Mouse (Mus musculus): ENCODE measurements around the gene Tex52. TPM values are rescaled to one million over a fixed set of nuclear protein-coding genes. Genes with fewer than 3 reads are reported as not detected.
A peak's percentile ranks its signal among the peaks of the same experiment; 100 is the strongest.
"Not testable (repeated sequence)": the region's sequence is repeated elsewhere in the genome, so short reads cannot be mapped to it uniquely, and the experiment has no call there.

The Tex52 gene
- total RNA-seq, 1 experiment from 2014 or later = not detected

DNA sequence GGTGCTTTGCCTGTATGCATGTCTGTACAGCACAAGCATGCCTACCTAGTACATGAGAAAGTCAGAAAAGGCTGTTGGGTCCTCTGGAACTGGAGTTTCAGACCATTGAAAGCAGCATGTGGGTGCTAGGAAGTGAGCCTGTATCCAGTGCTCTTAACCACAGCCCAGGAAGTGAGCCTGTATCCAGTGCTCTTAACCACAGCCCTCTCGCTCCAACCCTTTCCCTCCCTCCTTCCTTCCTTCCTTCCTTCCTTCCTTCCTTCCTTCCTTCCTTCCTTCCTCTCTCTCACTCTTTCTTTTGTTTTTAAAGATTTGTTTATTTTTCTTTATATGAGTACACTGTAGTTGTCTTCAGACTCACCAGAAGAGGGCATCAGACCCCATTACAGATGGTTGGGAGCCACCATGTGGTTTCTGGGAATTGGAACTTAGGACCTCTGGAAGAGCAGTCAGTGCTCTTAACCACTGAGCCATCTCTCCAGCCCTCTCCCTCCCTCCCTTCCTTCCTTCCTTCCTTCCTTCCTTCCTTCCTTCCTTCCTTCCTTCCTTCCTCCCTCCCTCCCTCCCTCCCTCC, 5.4 kb downstream of the Tex52 start:
- not testable (repeated sequence) for DNase-seq

DNA sequence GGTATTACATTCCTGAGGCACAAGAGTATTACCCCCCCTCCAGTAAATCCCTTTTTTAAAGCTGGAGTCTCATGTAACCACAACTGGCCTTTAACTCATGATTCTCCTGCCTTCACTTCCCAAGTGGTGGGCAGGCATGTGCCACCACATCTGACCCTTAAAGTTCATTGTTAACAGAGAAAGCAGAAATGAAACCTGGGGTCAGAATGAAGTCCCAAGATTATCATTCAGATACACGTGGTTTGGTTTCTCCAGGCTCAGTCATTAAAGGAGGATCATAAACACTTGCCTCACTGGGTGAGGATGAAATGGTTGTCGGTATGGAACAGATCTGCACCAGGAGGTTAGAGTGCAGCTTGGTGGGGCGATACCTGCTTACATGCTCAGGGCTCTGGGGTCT, 6.0 kb downstream of the Tex52 start:
- no peak for DNase-seq

DNA sequence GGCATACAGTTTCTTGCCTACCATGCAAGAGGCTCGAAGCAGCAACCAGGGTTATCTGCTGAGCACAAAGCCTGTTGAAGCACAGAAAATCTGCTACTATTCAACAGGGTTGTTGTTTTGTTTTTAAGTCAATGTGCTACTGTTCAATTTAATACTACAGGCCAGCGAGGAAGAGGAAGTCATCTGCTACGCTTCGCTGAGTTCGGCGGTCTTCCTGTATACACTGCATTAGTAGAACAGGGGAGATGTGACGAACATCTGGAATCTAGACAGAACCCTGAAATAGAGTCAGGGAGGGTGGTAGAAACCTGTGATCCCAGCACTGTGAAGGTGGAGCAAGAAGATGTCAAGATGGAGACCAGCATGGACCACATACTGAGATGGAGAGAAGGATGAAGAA, 8.5 kb downstream of the Tex52 start:
- no peak for DNase-seq

DNA sequence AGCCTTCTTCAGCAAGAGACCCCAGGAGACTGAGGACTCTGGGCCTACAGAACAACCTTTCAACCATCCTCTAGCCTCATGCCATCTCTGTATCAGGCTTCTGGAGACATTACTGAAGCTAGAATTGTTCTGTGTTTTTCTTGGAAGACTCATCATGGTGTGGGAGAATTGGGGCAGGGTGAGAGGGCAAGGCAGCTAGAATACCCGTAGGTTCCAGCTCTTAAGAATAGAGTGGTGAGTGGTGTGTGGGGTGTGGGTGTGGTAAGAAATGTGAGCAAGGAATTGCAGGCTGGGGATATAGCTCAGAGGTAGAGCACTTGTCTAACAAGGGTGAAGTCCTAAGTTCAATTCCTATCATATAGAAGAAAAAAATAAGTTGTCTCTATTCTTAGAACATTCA, 9.8 kb downstream of the Tex52 start:
- DNase-seq = no peak

DNA sequence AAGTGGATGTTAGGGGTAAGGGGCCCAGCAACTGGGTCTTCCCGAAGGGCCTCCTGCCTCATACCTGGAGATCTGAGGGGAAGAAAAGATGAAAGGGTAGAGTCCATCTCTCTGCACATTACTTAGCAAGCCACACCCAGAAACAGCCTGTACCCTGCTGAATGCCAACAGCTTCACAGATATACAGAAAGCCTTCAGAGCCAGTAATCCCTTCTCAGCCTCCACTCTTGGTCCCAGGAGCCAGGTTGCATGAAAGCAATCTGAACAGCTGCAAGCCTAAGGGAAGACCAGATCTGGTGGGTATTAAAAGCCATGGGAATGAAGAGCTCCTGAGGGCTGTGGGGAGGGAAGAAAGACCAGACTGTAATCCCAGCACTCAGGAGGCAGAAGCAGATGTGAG, 13.9 kb downstream of the Tex52 start:
- no peak for DNase-seq

DNA sequence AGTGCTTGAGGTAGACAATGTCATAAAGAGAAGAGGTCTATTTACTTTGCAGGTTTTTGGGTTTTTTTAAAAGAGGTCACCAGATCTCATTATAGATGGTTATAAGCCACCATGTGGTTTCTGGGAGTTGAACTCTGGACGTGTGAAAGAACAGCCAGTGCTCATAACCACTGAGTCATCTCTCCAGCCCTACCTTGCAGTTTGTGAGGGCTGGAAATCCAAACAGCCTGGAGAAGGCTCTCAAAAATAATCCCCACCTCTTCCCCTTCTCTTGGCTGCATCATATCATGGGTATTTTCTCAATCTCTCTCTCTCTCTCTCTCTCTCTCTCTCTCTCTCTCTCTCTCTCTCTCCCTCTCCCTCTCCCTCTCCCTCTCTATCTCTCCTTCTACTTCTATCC, 15.4 kb downstream of the Tex52 start:
- no peak for DNase-seq

DNA sequence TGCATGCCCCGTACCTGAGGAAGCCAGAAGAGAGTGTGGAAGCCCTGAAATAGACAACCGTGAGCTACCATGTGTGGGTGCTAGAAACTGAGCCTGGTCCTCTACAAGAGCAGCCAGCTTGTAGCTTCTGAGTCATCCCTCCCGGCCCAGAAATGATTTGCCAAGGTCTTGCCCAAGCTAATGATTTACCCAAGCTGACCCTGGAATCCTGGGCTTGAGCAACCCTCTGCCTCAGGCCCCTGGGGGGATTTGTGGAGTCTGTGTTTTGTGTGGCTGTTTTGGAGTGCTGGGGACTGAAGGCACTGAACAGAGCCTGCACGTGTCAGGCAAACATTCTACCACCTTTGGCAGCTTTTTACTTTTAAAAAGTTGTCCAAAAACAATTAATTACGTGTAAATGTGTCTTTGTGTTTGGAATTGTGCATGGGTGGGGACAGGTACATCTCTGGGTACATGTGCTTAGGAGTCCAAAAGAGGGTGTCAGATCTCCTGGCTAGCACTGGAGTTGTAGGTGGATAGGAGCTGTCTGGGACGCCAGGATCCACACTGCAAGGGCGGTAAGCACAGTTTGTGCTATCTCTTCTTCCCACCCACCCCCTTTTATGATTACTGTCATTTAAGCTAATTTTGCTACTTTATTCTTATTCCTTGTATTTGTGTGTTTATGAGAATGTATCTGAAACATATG, 22.5 kb downstream of the Tex52 start:
- DNase-seq = peak; percentile 86

DNA sequence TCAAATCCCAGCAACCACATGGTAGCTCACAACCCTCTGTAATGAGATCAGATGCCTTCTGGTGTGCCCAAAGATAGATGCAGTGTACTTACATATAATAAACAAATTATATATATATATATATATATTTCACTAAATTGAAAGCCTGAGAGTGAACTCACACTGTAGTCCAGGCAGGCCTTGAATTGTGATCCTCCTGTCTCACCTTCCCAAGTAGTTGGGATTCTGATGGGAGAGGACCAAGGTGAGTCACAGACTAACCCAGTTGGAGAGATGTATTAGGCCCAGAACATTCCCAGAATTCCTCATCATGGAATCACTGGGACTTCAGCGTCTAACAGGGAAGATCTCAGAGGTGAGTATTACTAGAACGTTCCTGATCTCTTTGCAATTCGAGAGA, 23.7 kb downstream of the Tex52 start, which contains the start of gene Nrip2:
Nrip2 (plus strand) TSS at position 301 of the 400 bp plus-strand sequence.
- DNase-seq = no peak

DNA sequence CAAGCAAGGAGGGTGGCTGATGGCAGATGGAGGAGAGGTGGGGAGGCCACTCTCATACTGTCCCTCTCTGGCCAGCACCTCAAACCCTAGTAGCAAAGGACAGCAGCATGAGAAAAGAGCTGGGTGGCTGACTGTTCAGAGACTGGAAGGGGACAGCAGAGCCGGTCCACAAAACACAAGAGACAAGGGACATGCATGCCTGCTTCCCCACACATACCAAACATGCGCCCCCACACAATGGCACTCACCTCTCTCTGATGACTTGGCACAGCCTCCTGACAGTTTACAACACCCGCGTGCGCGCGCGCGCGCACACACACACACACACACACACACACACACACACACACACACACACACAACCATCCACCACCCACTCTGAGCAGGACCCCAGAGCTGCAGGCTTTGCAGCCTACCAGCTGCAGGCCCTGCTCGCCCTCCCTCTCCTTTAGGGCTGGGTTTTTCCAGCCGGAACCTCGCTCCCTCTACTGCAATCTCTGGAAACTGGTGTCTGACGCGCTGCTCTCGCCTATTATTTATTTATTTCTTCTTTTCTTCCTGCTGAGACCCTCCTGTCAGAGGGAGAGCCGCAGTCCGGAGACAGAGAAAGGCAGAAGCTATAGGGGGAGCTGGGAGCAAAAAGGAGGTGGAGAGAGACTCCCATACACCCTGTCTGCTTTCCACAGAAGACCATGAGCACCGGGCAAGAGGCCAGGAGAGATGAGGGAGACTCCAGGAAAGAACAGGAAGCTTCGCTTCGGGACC, 24.3 kb downstream of the Tex52 start:
- peak; percentile 61 for DNase-seq

DNA sequence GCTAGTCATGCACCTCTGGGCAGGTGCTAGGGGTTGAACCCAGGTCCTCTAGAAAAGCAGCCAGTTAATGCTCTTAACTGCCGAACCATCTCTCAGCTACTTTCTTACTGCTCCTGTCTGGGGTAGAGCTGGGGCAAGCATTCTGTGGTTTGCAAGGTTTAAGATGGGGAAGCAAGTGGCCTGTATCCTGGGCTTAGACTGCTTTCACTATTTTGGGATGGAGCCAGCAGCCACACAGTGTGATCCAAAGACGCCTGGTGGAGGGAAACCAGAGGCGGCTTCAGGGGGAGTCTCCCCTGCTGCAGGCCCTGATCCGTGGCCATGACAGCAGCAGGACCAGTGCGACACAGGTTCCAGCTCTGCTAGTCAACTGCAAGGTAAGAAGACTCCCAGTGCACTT, 29.5 kb downstream of the Tex52 start:
- peak; percentile 30 for DNase-seq

DNA sequence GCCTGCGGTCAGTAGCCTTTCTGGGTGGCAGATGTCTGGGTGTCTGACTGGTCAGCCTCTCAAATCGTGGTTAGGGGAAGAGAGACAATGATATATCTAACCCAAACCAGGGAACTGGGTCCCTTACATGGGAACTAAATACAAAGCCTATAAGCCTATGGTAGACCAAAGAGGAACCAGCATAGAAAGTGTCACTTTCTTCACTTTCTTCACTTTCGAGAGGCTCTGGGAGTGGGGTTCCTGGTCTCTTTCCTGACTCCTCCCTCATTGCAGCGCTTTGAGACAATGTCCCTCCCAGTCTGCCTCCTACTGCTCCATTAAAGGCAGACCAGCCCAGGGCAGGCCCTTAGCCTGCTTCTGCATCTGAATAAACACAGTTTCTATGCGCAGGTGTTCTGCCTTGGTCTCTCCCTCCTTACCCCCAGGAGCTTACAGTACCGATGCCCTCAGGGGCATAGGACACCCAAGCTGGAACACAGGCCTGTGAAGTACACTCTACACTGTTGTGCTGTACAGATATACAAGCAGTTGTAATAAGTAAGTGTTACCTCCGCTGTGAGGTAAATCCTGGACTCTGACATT, 33.4 kb downstream of the Tex52 start:
- DNase-seq = no peak

DNA sequence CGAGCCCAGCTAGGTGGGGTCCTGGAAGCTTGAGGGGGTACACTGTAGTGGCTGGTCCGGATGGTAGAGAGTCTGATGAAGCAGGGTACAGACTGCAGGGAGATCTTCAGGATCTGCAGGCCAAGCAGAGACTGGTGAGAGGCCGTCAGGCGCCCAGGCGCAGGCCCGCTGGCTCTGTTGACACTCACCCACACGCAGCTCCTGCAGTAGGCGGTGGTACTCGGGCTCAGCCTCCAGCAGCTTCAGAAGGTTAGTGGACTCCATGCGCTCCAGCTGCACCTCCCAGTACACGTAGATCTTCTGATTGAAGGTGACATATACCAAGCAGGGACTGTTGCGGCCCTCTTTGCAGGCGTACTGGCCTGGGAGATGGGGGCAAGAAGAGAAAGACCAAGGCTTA, 35.0 kb downstream of the Tex52 start:
- no peak for DNase-seq

DNA sequence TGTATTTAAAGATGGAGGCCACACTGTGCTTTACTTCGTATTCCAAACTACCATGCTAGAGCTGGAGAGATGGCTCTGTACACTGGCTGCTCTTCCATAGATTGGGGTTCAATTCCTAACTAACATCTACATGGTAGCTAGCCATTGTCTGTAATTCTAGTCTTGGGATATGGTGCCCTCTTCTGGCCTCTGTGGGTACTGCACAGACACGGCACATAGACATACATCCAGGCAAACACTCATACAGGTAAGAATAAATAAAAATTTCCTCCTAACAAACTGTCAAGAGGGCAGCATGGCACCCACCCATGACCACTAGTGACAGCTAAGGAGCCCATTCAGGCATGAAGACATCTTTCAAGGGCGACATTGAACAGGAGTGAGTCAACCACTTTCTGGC, 35.9 kb downstream of the Tex52 start:
- DNase-seq = peak; percentile 77

DNA sequence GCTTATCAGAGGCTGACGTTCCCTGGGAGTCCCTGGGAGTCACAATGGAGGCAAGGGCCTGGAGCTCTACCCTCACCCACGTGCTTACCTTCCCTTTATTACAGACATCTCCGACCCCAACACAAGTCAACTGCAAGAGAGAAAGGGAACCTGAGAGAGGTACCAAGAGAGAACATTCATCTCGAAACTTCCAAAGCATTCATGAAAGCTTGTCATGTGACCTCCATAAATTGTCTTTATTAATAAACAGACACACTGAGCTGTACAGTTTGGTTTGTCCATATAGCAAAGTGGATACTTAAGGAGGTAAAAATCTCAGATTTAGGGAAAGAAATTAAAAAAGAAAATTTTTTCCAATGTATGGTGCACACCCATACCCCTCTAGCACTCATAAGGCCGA, 40.9 kb downstream of the Tex52 start:
- DNase-seq = no peak

DNA sequence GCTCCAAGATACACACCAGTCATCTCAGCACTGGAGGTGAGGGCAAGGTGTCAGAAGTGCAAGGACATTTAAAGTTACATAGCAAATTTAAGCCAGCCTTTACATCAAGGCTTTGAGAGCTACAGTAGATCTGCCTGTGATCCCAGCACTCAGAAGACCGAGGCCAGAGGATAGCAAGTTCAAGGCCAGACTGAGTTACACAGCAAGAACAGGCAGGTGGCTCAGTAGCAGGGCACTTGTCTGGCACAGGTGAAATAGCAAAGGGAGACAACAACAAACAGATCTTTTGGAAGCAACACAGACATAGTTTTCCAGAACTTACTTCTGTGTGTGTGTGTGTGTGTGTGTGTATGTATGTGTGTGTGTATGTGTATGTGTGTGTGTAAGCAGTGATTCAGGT, 42.8 kb downstream of the Tex52 start:
- DNase-seq = no peak

DNA sequence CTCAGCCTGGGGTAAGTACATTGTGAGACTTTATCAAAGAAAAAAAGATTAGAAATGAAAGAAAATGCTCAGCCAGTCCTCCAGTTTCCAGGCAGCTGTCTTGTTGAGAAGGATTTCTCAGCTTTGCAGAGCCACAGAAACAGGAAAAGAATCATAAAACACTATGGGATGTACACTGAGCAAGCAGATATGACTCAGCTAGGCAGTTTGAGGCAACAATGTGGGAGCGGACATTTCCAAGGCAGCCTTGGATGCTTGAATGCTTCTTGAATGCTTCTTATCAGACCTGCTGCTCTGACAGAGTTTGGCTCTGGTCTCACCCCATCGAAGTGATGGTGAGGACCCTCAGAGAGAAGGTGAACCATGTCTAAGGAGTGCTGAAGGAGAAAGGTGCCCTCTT, 45.8 kb downstream of the Tex52 start:
- DNase-seq = peak; percentile 34

DNA sequence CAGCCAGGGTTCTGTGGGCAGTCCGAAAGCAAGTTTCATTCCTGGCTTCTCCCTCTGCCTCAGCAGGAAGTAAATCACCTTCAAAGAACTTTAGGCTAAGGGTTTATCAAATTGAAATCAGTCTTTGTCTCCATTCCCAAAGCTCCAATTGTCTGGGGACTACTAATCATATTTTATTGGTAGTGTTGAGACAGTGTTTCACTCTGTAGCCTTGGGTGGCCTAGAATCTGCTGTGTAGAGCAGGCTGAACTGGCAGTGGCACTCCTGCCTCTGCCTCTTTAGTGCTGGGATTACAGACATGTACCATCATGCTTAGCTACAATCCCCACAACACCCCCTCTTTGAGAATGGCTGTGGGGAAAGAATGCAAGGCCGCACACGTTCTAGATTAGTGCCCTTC, 46.2 kb downstream of the Tex52 start:
- DNase-seq = peak; percentile 18

DNA sequence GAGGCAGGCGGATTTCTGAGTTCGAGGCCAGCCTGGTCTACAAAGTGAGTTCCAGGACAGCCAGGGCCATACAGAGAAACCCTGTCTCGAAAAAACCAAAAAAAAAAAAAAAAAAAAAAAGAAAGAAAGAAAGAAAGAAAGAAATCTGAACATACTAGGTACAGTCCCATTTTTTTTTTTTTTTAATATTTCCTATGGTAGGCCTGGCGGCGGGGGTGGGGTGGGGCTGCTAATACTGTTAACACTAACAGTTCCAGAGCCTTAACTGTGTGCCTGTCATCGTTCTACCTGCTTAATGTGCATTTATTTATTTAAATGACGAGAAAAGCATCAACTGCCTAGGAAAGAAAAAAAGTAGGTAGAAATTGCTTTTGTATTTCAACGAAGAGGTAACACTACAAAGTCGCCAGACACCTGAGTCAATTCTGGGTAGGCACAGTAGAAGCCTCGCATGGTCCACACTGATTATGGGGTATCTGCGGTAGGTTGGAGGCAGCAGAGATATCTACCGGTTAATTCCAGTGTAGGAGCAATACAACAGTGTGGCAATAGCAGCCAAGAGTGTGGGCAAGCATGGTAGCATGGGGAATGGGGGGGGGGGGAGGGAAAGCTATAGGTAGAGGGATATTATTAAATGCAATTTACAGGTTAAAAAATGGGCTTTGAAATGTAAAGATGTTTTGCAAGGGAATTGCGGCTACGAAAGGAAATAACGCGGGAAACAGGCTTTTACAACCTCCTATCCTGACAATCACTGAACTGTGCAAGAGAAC, 48.4 kb downstream of the Tex52 start:
- no peak for DNase-seq

DNA sequence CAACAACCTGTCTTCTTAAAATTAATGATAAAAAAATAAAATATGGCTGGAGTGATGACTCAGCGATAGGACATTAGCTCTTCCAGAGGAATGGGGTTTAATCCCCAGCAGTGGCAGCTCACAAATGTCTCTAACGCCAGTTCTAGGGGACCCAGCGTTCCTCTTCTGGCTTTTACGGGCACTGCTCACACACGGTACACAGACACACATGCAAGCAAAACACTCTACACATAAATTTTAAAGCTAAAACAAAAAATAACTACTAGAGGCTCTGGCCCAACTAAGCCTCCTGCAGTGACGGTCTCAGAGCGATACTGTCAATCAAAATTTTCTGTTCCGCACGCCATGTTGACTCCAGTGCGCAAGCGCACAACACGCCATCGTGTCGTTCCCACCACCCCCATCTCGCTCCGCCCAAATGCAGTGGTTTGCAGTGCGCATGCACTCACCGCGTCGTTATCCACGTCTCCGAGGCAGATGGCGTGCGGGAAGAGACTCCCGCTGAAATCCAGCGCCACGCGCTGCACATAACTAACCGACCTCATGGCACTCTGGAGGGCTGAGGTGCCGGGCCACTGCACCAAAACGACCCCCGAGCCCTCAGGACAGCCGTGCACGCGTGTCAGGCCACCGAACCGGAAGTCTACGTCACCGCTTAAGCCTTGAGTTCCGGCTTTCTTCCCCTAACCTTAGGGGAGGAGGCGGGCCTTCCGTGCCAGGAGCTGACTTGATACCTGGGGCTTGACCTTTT, 49.2 kb downstream of the Tex52 start, which contains the start of gene Itfg2:
Itfg2 (minus strand) TSS at position 663 of the 751 bp plus-strand sequence.
- DNase-seq = peak; percentile 97

DNA sequence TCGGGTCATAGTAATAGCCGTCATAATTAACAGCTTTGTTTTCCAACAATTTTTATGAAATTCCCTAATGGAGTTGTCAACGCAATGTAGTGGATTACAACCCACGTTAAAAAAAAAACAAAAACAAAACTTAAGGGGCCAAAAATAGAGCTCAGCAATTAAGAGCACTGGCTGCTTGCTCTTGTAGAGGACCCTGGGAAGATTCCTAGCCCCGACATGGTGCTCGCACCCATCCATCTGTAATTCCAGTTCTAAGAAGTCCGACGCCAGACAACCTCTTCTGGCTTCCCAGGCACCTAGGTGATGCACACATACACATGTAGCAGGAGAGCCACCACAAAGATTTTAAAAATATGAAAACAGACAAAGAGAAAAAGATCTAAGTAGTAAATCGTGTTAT, 49.8 kb downstream of the Tex52 start:
- no peak for DNase-seq

DNA sequence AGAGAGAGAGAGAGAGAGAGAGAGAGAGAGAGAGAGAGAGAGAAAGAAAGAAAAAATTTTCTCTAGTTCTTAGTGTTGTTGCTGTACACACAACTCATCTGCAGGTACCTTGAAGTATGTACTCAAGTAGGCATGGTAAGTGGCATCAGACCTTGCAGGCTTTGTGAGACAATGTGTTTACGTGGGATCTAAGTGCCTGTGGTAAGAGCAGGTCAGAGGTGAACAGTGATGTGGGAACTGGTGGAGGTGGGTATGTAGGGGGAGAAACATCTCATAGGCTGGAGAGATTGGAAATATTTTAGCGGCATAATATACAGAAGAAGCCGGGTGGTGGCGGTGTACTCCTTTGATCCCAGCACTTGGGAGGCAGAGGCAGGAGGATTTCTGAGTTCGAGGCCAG, 52.3 kb downstream of the Tex52 start:
- no peak for DNase-seq

DNA sequence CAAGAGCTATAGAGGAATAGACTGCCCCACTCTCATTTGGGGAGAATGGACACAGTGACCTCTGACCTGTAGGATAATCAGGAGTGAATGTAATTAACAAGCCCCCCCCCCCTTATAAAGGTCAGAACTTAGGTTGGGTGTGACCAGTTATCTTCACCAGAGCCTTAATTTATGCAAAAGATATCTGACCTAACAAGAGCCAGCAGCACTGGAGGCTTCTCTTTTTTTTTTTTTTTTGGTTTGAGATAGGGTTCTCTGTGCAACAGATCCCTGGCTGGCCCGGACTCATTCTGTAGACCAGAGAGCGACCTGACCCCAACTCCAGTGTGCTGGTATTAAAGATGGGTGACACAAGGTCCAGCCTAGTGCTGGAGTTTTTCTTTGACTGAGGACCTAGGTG, 54.0 kb downstream of the Tex52 start:
- no peak for DNase-seq
